Mouse (Mus musculus) CH12.LX (cell line): ENCODE data around the gene Naip1. TPM values are rescaled to one million over a fixed set of nuclear protein-coding genes. Genes with fewer than 3 reads are reported as not detected.

Source experiments
- DNase-seq: peaks from one replicate; pipeline ENCODE4 v3.0.0-alpha.2; 2013; ENCODE audit errors: extremely low read depth
- H3K27ac ChIP-seq: 2 replicates; pipeline ENCODE4 v1.5.1; 2012; ENCODE audit warnings: low read depth, mild to moderate bottlenecking, control low read depth, moderate library complexity; ENCODE audit not compliant: insufficient read depth
- H3K27me3 ChIP-seq: replicated peaks from 2 replicates; pipeline ENCODE3; 2012; ENCODE audit warnings: inconsistent platforms
- H3K36me3 ChIP-seq, 2 experiments: replicated peaks in 1 of 2; 2 replicates each; pipeline versions ENCODE3 to v1.6.1; 2012; ENCODE audit warnings: inconsistent platforms in 1 of 2, low read length in 1 of 2, mild to moderate bottlenecking in 1 of 2, mixed read lengths in 1 of 2, moderate library complexity in 1 of 2; ENCODE audit not compliant: control insufficient read depth in 1 of 2, insufficient read depth in 1 of 2
- H3K4me1 ChIP-seq, 2 experiments: 2 replicates each; pipeline ENCODE4 v1.6.1; 2012; ENCODE audit warnings: inconsistent platforms in 1 of 2, moderate library complexity in 1 of 2; ENCODE audit not compliant: insufficient read depth in 2 of 2, control insufficient read depth in 1 of 2
- H3K4me2 ChIP-seq: 2 replicates; pipeline ENCODE4 v1.6.1; 2012; ENCODE audit warnings: low read depth, mild to moderate bottlenecking, control low read depth; ENCODE audit not compliant: poor library complexity, insufficient read depth, severe bottlenecking
- H3K4me3 ChIP-seq, 3 experiments: fragments of 150-350 bp in 1 of 3; sonication (generic) in 1 of 3; replicated peaks in 1 of 3; 2 replicates each; pipeline versions ENCODE3 to v1.5.1; 2011 to 2012; ENCODE audit warnings: low read depth in 2 of 3, low read length in 2 of 3, mild to moderate bottlenecking in 2 of 3, moderate library complexity in 2 of 3, control low read depth in 1 of 3, improper control_type of control experiment in 1 of 3, inconsistent platforms in 1 of 3, mixed read lengths in 1 of 3; ENCODE audit not compliant: poor library complexity in 1 of 3
- H3K79me2 ChIP-seq: replicated peaks from 2 replicates; pipeline ENCODE4 v1.6.1; 2012; ENCODE audit warnings: mild to moderate bottlenecking, moderate library complexity; ENCODE audit not compliant: control insufficient read depth, poor library complexity, insufficient read depth, severe bottlenecking; ENCODE audit errors: extremely low read depth
- H3K9ac ChIP-seq: 2 replicates; pipeline ENCODE4 v1.6.1; 2012; ENCODE audit warnings: low read depth, mild to moderate bottlenecking, control low read depth, moderate library complexity; ENCODE audit not compliant: insufficient read depth
- H3K9me3 ChIP-seq: replicated peaks from 2 replicates; pipeline ENCODE3; 2012; ENCODE audit warnings: low read length, inconsistent platforms, mixed read lengths
- BHLHE40 ChIP-seq: IDR thresholded peaks from 2 replicates; pipeline ENCODE4 v1.6.1; 2011; ENCODE audit warnings: mild to moderate bottlenecking, low read depth, low read length, improper control_type of control experiment
- CHD2 ChIP-seq: IDR thresholded peaks from 2 replicates; pipeline ENCODE4 v1.6.1; 2011; ENCODE audit warnings: low read length, improper control_type of control experiment
- E2F4 ChIP-seq: IDR thresholded peaks from 2 replicates; pipeline ENCODE4 v1.6.1; 2011; ENCODE audit warnings: low read depth, low read length, improper control_type of control experiment; ENCODE audit not compliant: insufficient replicate concordance
- ELF1 ChIP-seq: IDR thresholded peaks from 2 replicates; pipeline ENCODE4 v1.6.1; 2014; ENCODE audit warnings: low read depth, mild to moderate bottlenecking, inconsistent platforms, low read length, improper control_type of control experiment
- EP300 ChIP-seq: IDR thresholded peaks from 2 replicates; pipeline ENCODE4 v1.6.1; 2011; ENCODE audit warnings: low read length, improper control_type of control experiment
- GABPA ChIP-seq: IDR thresholded peaks from 2 replicates; pipeline ENCODE4 v1.6.1; 2012; ENCODE audit warnings: low read depth, low read length, improper control_type of control experiment, inconsistent platforms; ENCODE audit not compliant: insufficient replicate concordance
- IRF4 ChIP-seq: IDR thresholded peaks from 2 replicates; pipeline ENCODE4 v1.6.1; 2014; ENCODE audit warnings: low read depth, mild to moderate bottlenecking, inconsistent platforms, low read length, improper control_type of control experiment
- JUN ChIP-seq: IDR thresholded peaks from 2 replicates; pipeline ENCODE4 v1.6.1; 2011; ENCODE audit warnings: low read depth, mild to moderate bottlenecking, low read length, improper control_type of control experiment, moderate library complexity; ENCODE audit not compliant: insufficient read depth
- JUND ChIP-seq: conservative IDR thresholded peaks from 2 replicates; pipeline ENCODE4 v1.6.1; 2011; ENCODE audit warnings: low read depth, low read length, improper control_type of control experiment
- KAT2A ChIP-seq: IDR thresholded peaks from 2 replicates; pipeline ENCODE4 v1.6.1; 2012; ENCODE audit warnings: low read length, improper control_type of control experiment, inconsistent platforms; ENCODE audit not compliant: insufficient replicate concordance
- MAX ChIP-seq: IDR thresholded peaks from 2 replicates; pipeline ENCODE4 v1.6.1; 2011; ENCODE audit warnings: low read length, improper control_type of control experiment
- MEF2A ChIP-seq: IDR thresholded peaks from 2 replicates; pipeline ENCODE4 v1.6.1; 2014; ENCODE audit warnings: low read depth, mild to moderate bottlenecking, inconsistent platforms, low read length, improper control_type of control experiment, borderline replicate concordance
- MXI1 ChIP-seq: IDR thresholded peaks from 2 replicates; pipeline ENCODE4 v1.6.1; 2011; ENCODE audit warnings: mild to moderate bottlenecking, low read depth, low read length, improper control_type of control experiment
- MYC ChIP-seq: IDR thresholded peaks from 2 replicates; pipeline ENCODE4 v1.6.1; 2011; ENCODE audit warnings: low read depth, mild to moderate bottlenecking, improper control_type of control experiment, low read length
- NELFE ChIP-seq: IDR thresholded peaks from 2 replicates; pipeline ENCODE4 v1.6.1; 2011; ENCODE audit warnings: low read depth, low read length, improper control_type of control experiment
- NRF1 ChIP-seq: IDR thresholded peaks from 2 replicates; pipeline ENCODE4 v1.6.1; 2014; ENCODE audit warnings: low read depth, mild to moderate bottlenecking, inconsistent platforms, low read length, improper control_type of control experiment, moderate library complexity
- PAX5 ChIP-seq: IDR thresholded peaks from 2 replicates; pipeline ENCODE4 v1.6.1; 2012; ENCODE audit warnings: low read length, inconsistent platforms, mixed read lengths
- POLR2A ChIP-seq: IDR thresholded peaks from 2 replicates; pipeline ENCODE4 v1.6.1; 2011; ENCODE audit warnings: low read depth, mild to moderate bottlenecking, improper control_type of control experiment, low read length
- RAD21 ChIP-seq: IDR thresholded peaks from 2 replicates; pipeline ENCODE4 v1.6.1; 2011; ENCODE audit warnings: low read depth, mild to moderate bottlenecking, low read length, improper control_type of control experiment, moderate library complexity
- RCOR1 ChIP-seq: conservative IDR thresholded peaks from 2 replicates; pipeline ENCODE4 v1.6.1; 2012; ENCODE audit warnings: low read depth, mild to moderate bottlenecking, inconsistent platforms, low read length, improper control_type of control experiment
- SIN3A ChIP-seq: IDR thresholded peaks from 2 replicates; pipeline ENCODE4 v1.6.1; 2012; ENCODE audit warnings: low read length, improper control_type of control experiment, inconsistent platforms
- SMC3 ChIP-seq: IDR thresholded peaks from 2 replicates; pipeline ENCODE4 v1.6.1; 2011; ENCODE audit warnings: low read depth, low read length, improper control_type of control experiment
- TBP ChIP-seq: conservative IDR thresholded peaks from 2 replicates; pipeline ENCODE4 v1.6.1; 2011; ENCODE audit warnings: low read depth, low read length, improper control_type of control experiment
- USF1 ChIP-seq: IDR thresholded peaks from 2 replicates; pipeline ENCODE4 v1.6.1; 2014; ENCODE audit warnings: low read depth, mild to moderate bottlenecking, inconsistent platforms, low read length, improper control_type of control experiment
- USF2 ChIP-seq: conservative IDR thresholded peaks from 2 replicates; pipeline ENCODE4 v1.6.1; 2011; ENCODE audit warnings: low read depth, low read length, improper control_type of control experiment
- ZC3H11A ChIP-seq: IDR thresholded peaks from 2 replicates; pipeline ENCODE4 v1.6.1; 2012; ENCODE audit warnings: low read depth, mild to moderate bottlenecking, inconsistent platforms, low read length, improper control_type of control experiment
- ZNF384 ChIP-seq: IDR thresholded peaks from 2 replicates; pipeline ENCODE4 v1.6.1; 2012; ENCODE audit warnings: low read depth, low read length, improper control_type of control experiment, inconsistent platforms
- dilution Hi-C: fragments of 300-500 bp; cut with MboI; formaldehyde crosslinking; loops from 2 replicates; pipeline ENCODE4 v1.14.3; 2020; ENCODE audit warnings: low sequenced_read_pairs; ENCODE audit not compliant: extremely low pct_unique_long_range_greater_than_20kb, extremely low pct_ligation_motif_present
- in situ Hi-C: fragments of 300-500 bp; cut with MboI; formaldehyde crosslinking; loops from 3 replicates; pipeline ENCODE4 v1.14.3; 2019; ENCODE audit warnings: low sequenced_read_pairs, low pct_ligation_motif_present, low pct_unique_long_range_greater_than_20kb, mixed read lengths
- polyA plus RNA-seq: library from polyadenylated mRNA; unstranded; fragments of >175 nt; gene quantifications from 2 replicates; pipeline ENCODE4 v1.2.1, GENCODE M21; 2012; ENCODE audit warnings: low read depth; ENCODE audit not compliant: insufficient read length
- total RNA-seq, 2 experiments: library from RNA; depleted of rRNA; stranded (reverse); fragments of 300-350 nt in 1 of 2; fragments of >200 nt in 1 of 2; gene quantifications; 2 replicates each; pipeline ENCODE4 v1.2.3; 2012 to 2014

Naip1 gene
- total and polyA plus RNA-seq, 3 experiments: 1.1 to 1.8 (median 1.5) TPM

- TF ChIP-seq ELF1 (peak; percentile 78), EP300 (no peak), POLR2A (peak; percentile 70; the same call in 1 of the 2 replicates), ZNF384 (peak; percentile 87), MAX (peak; percentile 41; the same call in 1 of the 2 replicates), JUND (no peak), BHLHE40 (peak; percentile 31; the same call in 1 of the 2 replicates), GABPA (no peak; the same call in 1 of the 2 replicates), NRF1 (peak; percentile 55; the same call in 1 of the 2 replicates), KAT2A (peak; percentile 78; the same call in 1 of the 2 replicates), RAD21 (peak; percentile 68), MXI1 (peak; percentile 59; the same call in 1 of the 2 replicates), SIN3A (peak; percentile 88), SMC3 (peak; percentile 92), ZC3H11A (peak; percentile 39; the same call in 1 of the 2 replicates), MEF2A (peak; percentile 79), MYC (peak; percentile 0; the same call in 1 of the 2 replicates), CHD2 (peak; percentile 59; the same call in 1 of the 2 replicates), IRF4 (peak; percentile 74), USF2 (no peak), NELFE (peak; percentile 78)
These were observed 39.6 kb upstream of the Naip1 start, which contains the start of gene Gtf2h2 (continued) for GRCm38 (mm10) chr13:100492061-100492787.

- Histone ChIP-seq H3K9ac (peak overlapping the region; percentile 66), H3K36me3 (peaks cover 11 to 33% of the 10 kb centered on the region in 2 experiments), H3K4me3 (peak overlapping the region; percentile 56 to 96 (median 93)), H3K27me3 (no peaks in the 10 kb centered on the region), H3K4me2 (peak overlapping the region; percentile 79), H3K9me3 (no peaks in the 10 kb centered on the region), H3K4me1 (peaks cover 7 to 24% of the 10 kb centered on the region in 2 experiments), H3K79me2 (peaks cover 23% of the 10 kb centered on the region), H3K27ac (no peak overlapping the region)
- dilution Hi-C loops: no loop called here
- TF ChIP-seq PAX5: no peak
- TF ChIP-seq USF1: no peak
- no peak for TF ChIP-seq ELF1
- TF ChIP-seq TBP: no peak
- TF ChIP-seq RCOR1: no peak
- TF ChIP-seq E2F4: no peak
- TF ChIP-seq EP300: no peak
- TF ChIP-seq JUND: no peak
- no peak for TF ChIP-seq MXI1
- no peak for TF ChIP-seq MAX
- no peak for TF ChIP-seq NRF1
- no peak for TF ChIP-seq MYC
- no peak for TF ChIP-seq JUN
- no peak for TF ChIP-seq GABPA
- in situ Hi-C loops: no loop called here
- DNase-seq: no peak
These were observed 39.0 kb upstream of the Naip1 start for GRCm38 (mm10) chr13:100491623-100492022.
